Mouse (Mus musculus): ENCODE data around the gene Gm906.
"Not testable (repeated sequence)": the region's sequence is repeated elsewhere in the genome, so short reads cannot be mapped to it uniquely, and the experiment has no call there.

- TF ChIP-seq CTCF (IDR thresholded peaks at IDR 0.05; ENCODE audit: borderline replicate concordance, insufficient read depth, low read length); POLR2A (IDR thresholded peaks at IDR 0.05; ENCODE audit: low read depth, low read length): not testable (repeated sequence)
These were observed 39.9 kb downstream of the Gm906 start for GRCm38 (mm10) chr13:50210191-50210590.
